Mouse (Mus musculus) CH12.LX (cell line): ENCODE measurements around the gene Prm2.

Source experiments
- CTCF ChIP-seq, 2 experiments: IDR thresholded peaks in 1 of 2; conservative IDR thresholded peaks in 1 of 2; 2 replicates each; pipeline ENCODE4 v1.5.1; 2011 to 2012; ENCODE audit warnings: low read depth in 2 of 2, low read length in 2 of 2, improper control_type of control experiment in 1 of 2, inconsistent platforms in 1 of 2, mild to moderate bottlenecking in 1 of 2, moderate library complexity in 1 of 2
- EP300 ChIP-seq: IDR thresholded peaks from 2 replicates; pipeline ENCODE4 v1.6.1; 2011; ENCODE audit warnings: low read length, improper control_type of control experiment
- ETS1 ChIP-seq: conservative IDR thresholded peaks from 2 replicates; pipeline ENCODE4 v1.6.1; 2012; ENCODE audit warnings: low read depth, mild to moderate bottlenecking, inconsistent platforms, low read length, improper control_type of control experiment, moderate library complexity
- GABPA ChIP-seq: IDR thresholded peaks from 2 replicates; pipeline ENCODE4 v1.6.1; 2012; ENCODE audit warnings: low read depth, low read length, improper control_type of control experiment, inconsistent platforms; ENCODE audit not compliant: insufficient replicate concordance
- JUN ChIP-seq: IDR thresholded peaks from 2 replicates; pipeline ENCODE4 v1.6.1; 2011; ENCODE audit warnings: low read depth, mild to moderate bottlenecking, low read length, improper control_type of control experiment, moderate library complexity; ENCODE audit not compliant: insufficient read depth
- MAFK ChIP-seq: IDR thresholded peaks from 2 replicates; pipeline ENCODE4 v1.6.1; 2011; ENCODE audit warnings: low read length, improper control_type of control experiment; ENCODE audit not compliant: insufficient replicate concordance
- POLR2A ChIP-seq: IDR thresholded peaks from 2 replicates; pipeline ENCODE4 v1.6.1; 2011; ENCODE audit warnings: low read depth, mild to moderate bottlenecking, improper control_type of control experiment, low read length
- RAD21 ChIP-seq: IDR thresholded peaks from 2 replicates; pipeline ENCODE4 v1.6.1; 2011; ENCODE audit warnings: low read depth, mild to moderate bottlenecking, low read length, improper control_type of control experiment, moderate library complexity
- SIN3A ChIP-seq: IDR thresholded peaks from 2 replicates; pipeline ENCODE4 v1.6.1; 2012; ENCODE audit warnings: low read length, improper control_type of control experiment, inconsistent platforms
- TBP ChIP-seq: conservative IDR thresholded peaks from 2 replicates; pipeline ENCODE4 v1.6.1; 2011; ENCODE audit warnings: low read depth, low read length, improper control_type of control experiment
- UBTF ChIP-seq: IDR thresholded peaks from 2 replicates; pipeline ENCODE4 v1.6.1; 2012; ENCODE audit warnings: low read depth, mild to moderate bottlenecking, inconsistent platforms, low read length, improper control_type of control experiment, moderate library complexity
- ZMIZ1 ChIP-seq: IDR thresholded peaks from 2 replicates; pipeline ENCODE4 v1.6.1; 2012; ENCODE audit warnings: low read depth, mild to moderate bottlenecking, inconsistent platforms, low read length, improper control_type of control experiment
- ZNF384 ChIP-seq: IDR thresholded peaks from 2 replicates; pipeline ENCODE4 v1.6.1; 2012; ENCODE audit warnings: low read depth, low read length, improper control_type of control experiment, inconsistent platforms

DNA sequence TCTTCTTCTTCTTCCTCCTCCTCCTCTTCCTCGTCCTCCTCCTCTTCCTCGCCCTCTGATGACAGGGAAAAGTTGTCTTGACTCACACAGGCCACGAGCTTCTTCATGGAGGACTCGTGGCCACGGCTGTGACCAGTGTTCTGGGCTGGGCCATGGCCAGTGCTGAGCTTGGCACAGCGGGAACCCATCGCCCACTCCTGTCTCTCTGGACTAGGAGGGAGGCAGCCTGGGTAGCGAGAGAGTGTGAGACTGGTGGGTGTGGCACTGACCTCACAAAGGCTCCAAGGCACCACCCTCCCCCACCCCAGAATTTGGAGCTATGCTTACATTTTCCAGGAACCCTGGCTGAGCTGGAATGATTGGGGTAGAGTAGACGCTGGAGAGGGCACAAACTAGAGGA, 5.2 kb downstream of the Prm2 start, which contains the start of gene Prm3:
- TF ChIP-seq UBTF (no peak), ETS1 (no peak), ZMIZ1 (no peak), SIN3A (no peak), ZNF384 (no peak), POLR2A (no peak), EP300 (no peak), MAFK (no peak), CTCF (conservative IDR thresholded peaks at IDR 0.05 in 1 of 2, IDR thresholded peaks at IDR 0.05 in 1 of 2; ENCODE audit: low read depth in 2 of 2, low read length in 2 of 2) (no peak), RAD21 (no peak), GABPA (no peak), TBP (no peak), JUN (no peak)
